Mouse (Mus musculus) CD4-positive helper T cell, adult 2 months (primary cell): ENCODE results near the gene Pde8a.

Experiments
- DNase-seq: peaks from one replicate; pipeline ENCODE4 v3.0.0-alpha.2; 2012; ENCODE audit warnings: low read depth, missing footprints, low spot score

The Pde8a gene

GRCm38 (mm10) chr7:81272908-81273307 lies 59.5 kb downstream of the Pde8a start:
- no peak for DNase-seq

- no peak for DNase-seq
These were observed 65.6 kb downstream of the Pde8a start for GRCm38 (mm10) chr7:81278966-81279365.

- DNase-seq: no peak
These were observed 67.8 kb downstream of the Pde8a start for GRCm38 (mm10) chr7:81281240-81281639.

GRCm38 (mm10) chr7:81286456-81286855 lies 73.1 kb downstream of the Pde8a start:
- no peak for DNase-seq

GRCm38 (mm10) chr7:81286946-81287345 lies 73.5 kb downstream of the Pde8a start:
- DNase-seq: no peak

- no peak for DNase-seq
These were observed 81.8 kb downstream of the Pde8a start for GRCm38 (mm10) chr7:81295169-81295568.

GRCm38 (mm10) chr7:81298206-81298605 lies 84.8 kb downstream of the Pde8a start:
- DNase-seq: no peak

GRCm38 (mm10) chr7:81301323-81301722 lies 87.9 kb downstream of the Pde8a start:
- no peak for DNase-seq

- DNase-seq: peak; percentile 16
These were observed 90.3 kb downstream of the Pde8a start for GRCm38 (mm10) chr7:81303682-81304081.

GRCm38 (mm10) chr7:81304100-81304499 lies 90.7 kb downstream of the Pde8a start:
- no peak for DNase-seq

GRCm38 (mm10) chr7:81304675-81305074 lies 91.3 kb downstream of the Pde8a start:
- DNase-seq: no peak

- DNase-seq: no peak
These were observed 94.3 kb downstream of the Pde8a start for GRCm38 (mm10) chr7:81307735-81308134.

- DNase-seq: no peak
These were observed 95.9 kb downstream of the Pde8a start for GRCm38 (mm10) chr7:81309247-81309646.

- DNase-seq: no peak
These were observed 97.7 kb downstream of the Pde8a start for GRCm38 (mm10) chr7:81311130-81311529.

- DNase-seq: no peak
These were observed 98.2 kb downstream of the Pde8a start for GRCm38 (mm10) chr7:81311581-81311980.

- no peak for DNase-seq
These were observed 102.2 kb downstream of the Pde8a start for GRCm38 (mm10) chr7:81315583-81315982.

- peak; percentile 66 for DNase-seq
These were observed 106.4 kb downstream of the Pde8a start for GRCm38 (mm10) chr7:81319749-81320148.

GRCm38 (mm10) chr7:81321776-81322175 lies 108.4 kb downstream of the Pde8a start:
- DNase-seq: no peak

- no peak for DNase-seq
These were observed 112.6 kb downstream of the Pde8a start for GRCm38 (mm10) chr7:81326043-81326442.

- DNase-seq: no peak
These were observed 113.5 kb downstream of the Pde8a start for GRCm38 (mm10) chr7:81326859-81327258.

- no peak for DNase-seq
These were observed 114.3 kb downstream of the Pde8a start for GRCm38 (mm10) chr7:81327661-81328060.

- no peak for DNase-seq
These were observed 117.4 kb downstream of the Pde8a start for GRCm38 (mm10) chr7:81330767-81331166.

- no peak for DNase-seq
These were observed 118.5 kb downstream of the Pde8a start for GRCm38 (mm10) chr7:81331851-81332250.

GRCm38 (mm10) chr7:81335705-81336431 lies 122.5 kb downstream of the Pde8a start:
- no peak for DNase-seq
